Mouse (Mus musculus): ENCODE measurements at regions not wholly inside any gene's neighbourhood (a gene's known extent, or its start where the extent isn't known, plus 50 kb on each side); places are given as distances from the start of the nearest gene placed in this dataset.
"Not testable (repeated sequence)": the region's sequence is repeated elsewhere in the genome, so short reads cannot be mapped to it uniquely, and the experiment has no call there.

DNA sequence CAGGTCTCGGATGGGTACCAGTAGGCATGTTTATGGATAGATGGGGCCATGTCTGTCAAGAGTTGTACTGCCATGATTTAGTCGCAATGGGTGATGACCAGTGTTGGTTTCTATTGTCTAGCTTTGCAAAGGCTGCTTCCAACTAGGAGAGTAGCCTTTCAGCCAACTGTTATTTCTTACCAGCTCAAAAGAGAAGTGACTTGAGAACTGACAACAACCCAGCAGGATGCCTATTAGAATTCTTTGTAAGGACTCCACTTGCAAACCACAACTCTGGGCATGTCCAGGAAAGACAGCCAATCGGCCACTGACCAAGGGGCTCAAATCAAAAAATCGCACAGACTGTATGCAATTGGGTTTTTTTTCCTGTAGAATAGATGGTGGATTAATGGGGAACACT is 200.9 kb downstream of the Dhx15 start:
- Histone ChIP-seq H3K36me3 (ENCODE audit: control insufficient read depth, insufficient read depth, low read length) (no peaks in the 10 kb centered on the region), H3K4me1 (ENCODE audit: control insufficient read depth, insufficient read depth, low read length) (peaks cover 3% of the 10 kb centered on the region), H3K4me2 (ENCODE audit: low read length) (no peak overlapping the region), H3K27ac (replicated peaks; ENCODE audit: low read depth, low read length) (no peak overlapping the region), H3K27me3 (ENCODE audit: control insufficient read depth, insufficient read depth, low read length) (no peaks in the 10 kb centered on the region), H3K9ac (replicated peaks; ENCODE audit: low read length) (no peak overlapping the region), H3K4me3 (replicated peaks; ENCODE audit: low read depth, low read length) (no peak overlapping the region), H3K9me3 (ENCODE audit: control insufficient read depth, low read length) (no peaks in the 10 kb centered on the region)
- DNase-seq: no peak
- WGBS: 22% methylated on average over 4 of the region's 4 CpGs
- no peak for ATAC-seq (ENCODE audit: low FRiP score, low TSS enrichment)

DNA sequence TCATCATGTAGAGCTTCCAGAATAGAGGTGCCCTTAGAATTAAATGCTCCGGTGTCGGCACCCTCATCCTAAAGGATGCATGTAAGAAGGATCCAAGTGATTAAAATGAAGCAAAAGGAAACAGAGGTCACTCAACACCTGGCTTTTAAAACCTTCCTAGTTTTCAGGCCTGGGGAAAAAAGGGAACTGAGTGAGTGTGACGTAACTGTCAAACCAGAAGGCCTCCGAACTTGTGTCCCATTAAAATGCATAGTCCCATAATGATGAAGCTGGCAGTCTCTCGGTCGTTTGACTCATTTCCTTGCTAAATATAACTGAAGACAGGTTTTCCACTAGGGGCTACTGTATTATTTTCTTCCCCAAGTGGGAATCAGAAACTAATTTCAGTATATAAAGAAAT is 201.4 kb downstream of the Dhx15 start:
- ATAC-seq (ENCODE audit: low FRiP score, low TSS enrichment): no peak
- Histone ChIP-seq H3K9ac (replicated peaks; ENCODE audit: low read length) (no peak overlapping the region), H3K27me3 (ENCODE audit: control insufficient read depth, insufficient read depth, low read length) (no peaks in the 10 kb centered on the region), H3K9me3 (ENCODE audit: control insufficient read depth, low read length) (no peaks in the 10 kb centered on the region), H3K27ac (replicated peaks; ENCODE audit: low read depth, low read length) (no peak overlapping the region), H3K4me1 (ENCODE audit: control insufficient read depth, insufficient read depth, low read length) (peaks cover 3% of the 10 kb centered on the region), H3K36me3 (ENCODE audit: control insufficient read depth, insufficient read depth, low read length) (no peaks in the 10 kb centered on the region), H3K4me2 (ENCODE audit: low read length) (no peak overlapping the region), H3K4me3 (replicated peaks; ENCODE audit: low read depth, low read length) (no peak overlapping the region)
- DNase-seq: no peak
- WGBS: 59% methylated on average over 6 of the region's 6 CpGs

DNA sequence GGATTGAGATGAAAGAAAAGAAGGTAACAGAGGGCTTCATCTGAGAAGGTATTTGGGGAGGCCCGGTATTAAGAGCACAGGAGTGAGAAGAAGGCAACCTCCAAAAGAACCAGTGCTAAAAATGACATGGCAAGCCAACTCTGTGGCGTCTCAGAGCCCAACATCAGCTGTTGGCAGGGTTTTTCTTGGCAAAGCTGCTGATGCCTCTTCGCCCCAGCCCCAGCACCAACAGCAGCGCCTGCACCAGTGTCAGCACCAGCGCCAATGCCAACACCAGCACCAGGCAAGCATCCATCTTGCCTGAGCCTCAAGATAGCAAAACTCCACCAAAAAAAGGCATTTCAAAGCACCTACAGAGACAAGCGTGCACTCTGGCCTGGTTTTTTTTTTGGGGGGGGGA is 205.3 kb downstream of the Dhx15 start:
- Histone ChIP-seq H3K36me3 (ENCODE audit: control insufficient read depth, insufficient read depth, low read length) (no peaks in the 10 kb centered on the region), H3K4me3 (replicated peaks; ENCODE audit: low read depth, low read length) (no peak overlapping the region), H3K27ac (replicated peaks; ENCODE audit: low read depth, low read length) (no peak overlapping the region), H3K4me2 (ENCODE audit: low read length) (no peak overlapping the region), H3K9ac (replicated peaks; ENCODE audit: low read length) (no peak overlapping the region), H3K4me1 (ENCODE audit: control insufficient read depth, insufficient read depth, low read length) (no peaks in the 10 kb centered on the region), H3K9me3 (ENCODE audit: control insufficient read depth, low read length) (no peaks in the 10 kb centered on the region), H3K27me3 (ENCODE audit: control insufficient read depth, insufficient read depth, low read length) (no peaks in the 10 kb centered on the region)
- WGBS: 94% methylated on average over 6 of the region's 6 CpGs
- ATAC-seq (ENCODE audit: low FRiP score, low TSS enrichment): no peak
- DNase-seq: no peak

DNA sequence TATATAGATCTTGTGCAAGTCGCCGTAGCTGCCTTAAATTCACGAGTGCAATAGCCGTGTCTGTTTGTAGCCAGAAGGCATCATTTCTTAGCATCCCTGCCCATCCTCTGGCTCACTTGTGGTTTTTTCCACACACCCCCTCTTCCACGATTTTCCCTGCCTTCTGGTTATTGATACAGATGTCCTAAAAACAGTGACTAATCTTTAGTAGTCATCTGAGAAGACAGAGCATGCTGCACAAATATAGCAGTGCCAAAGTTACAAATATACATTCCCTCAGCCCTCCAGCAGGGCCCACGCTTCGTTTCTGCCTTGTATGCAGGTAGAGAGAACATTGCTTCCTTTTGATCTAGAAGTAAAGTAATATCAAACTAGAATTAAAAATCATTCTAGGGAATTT is 207.5 kb downstream of the Dhx15 start:
- no peak for ATAC-seq (ENCODE audit: low FRiP score, low TSS enrichment)

DNA sequence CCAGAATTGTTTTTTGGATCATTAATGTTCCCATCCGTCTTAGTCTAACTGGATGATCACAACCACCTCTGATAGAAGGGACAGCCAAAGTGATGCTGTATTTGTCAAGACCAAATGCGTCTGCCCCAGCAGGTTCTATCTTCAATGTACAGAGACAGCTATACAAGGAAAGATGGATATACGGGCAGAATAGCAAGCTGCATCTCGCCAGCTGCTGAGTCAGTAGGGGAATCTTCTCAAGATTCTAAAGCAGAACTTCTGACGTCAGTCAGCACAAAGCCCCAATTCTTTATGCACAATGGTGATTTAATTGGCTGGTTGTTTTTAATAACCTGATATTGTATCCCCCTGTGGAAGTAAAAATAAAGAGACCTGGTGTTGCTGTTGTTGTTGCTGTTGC is 209.4 kb downstream of the Dhx15 start:
- ATAC-seq (ENCODE audit: low FRiP score, low TSS enrichment): no peak
- Histone ChIP-seq H3K27ac (replicated peaks; ENCODE audit: low read depth, low read length) (no peak overlapping the region), H3K4me2 (ENCODE audit: low read length) (no peak overlapping the region), H3K9ac (replicated peaks; ENCODE audit: low read length) (no peak overlapping the region), H3K4me1 (ENCODE audit: control insufficient read depth, insufficient read depth, low read length) (no peaks in the 10 kb centered on the region), H3K9me3 (ENCODE audit: control insufficient read depth, low read length) (no peaks in the 10 kb centered on the region), H3K4me3 (replicated peaks; ENCODE audit: low read depth, low read length) (no peak overlapping the region), H3K36me3 (ENCODE audit: control insufficient read depth, insufficient read depth, low read length) (no peaks in the 10 kb centered on the region), H3K27me3 (ENCODE audit: control insufficient read depth, insufficient read depth, low read length) (no peaks in the 10 kb centered on the region)
- WGBS: 85% methylated on average over 5 of the region's 5 CpGs
- no peak for DNase-seq

More for the DNA sequence above, 207.5 kb downstream of the Dhx15 start:
- Histone ChIP-seq H3K4me1 (ENCODE audit: control insufficient read depth, insufficient read depth, low read length) (no peaks in the 10 kb centered on the region), H3K36me3 (ENCODE audit: control insufficient read depth, insufficient read depth, low read length) (no peaks in the 10 kb centered on the region), H3K27me3 (ENCODE audit: control insufficient read depth, insufficient read depth, low read length) (no peaks in the 10 kb centered on the region), H3K4me2 (ENCODE audit: low read length) (no peak overlapping the region), H3K9me3 (ENCODE audit: control insufficient read depth, low read length) (no peaks in the 10 kb centered on the region), H3K9ac (replicated peaks; ENCODE audit: low read length) (no peak overlapping the region), H3K4me3 (replicated peaks; ENCODE audit: low read depth, low read length) (no peak overlapping the region), H3K27ac (replicated peaks; ENCODE audit: low read depth, low read length) (no peak overlapping the region)
- WGBS: 89% methylated on average over 7 of the region's 7 CpGs
- DNase-seq: no peak

DNA sequence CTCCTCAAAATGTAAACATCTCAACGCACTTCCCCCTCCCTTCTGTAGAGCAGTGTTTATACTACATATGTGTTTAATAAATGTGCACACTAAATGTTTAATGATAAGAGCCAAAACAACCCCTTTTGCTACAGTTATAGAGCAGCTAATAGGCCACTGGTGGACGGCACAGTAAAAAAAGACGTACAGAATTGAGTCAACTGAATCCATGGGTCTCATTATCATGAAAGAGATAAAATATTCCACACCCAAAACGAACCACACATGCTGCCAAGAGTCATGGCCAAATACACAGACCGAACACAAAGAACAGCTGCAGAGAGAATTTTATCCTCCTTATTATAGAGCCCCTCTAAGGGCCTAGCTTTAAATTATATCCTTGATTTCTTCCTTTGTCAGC is 237.8 kb downstream of the Dhx15 start:
- WGBS: 68% methylated on average over 5 of the region's 5 CpGs
- no peaks in the 10 kb centered on the region for H3K27me3 ChIP-seq (ENCODE audit: control insufficient read depth, insufficient read depth, low read length)
- H3K4me3 ChIP-seq (replicated peaks; ENCODE audit: low read depth, low read length): no peak overlapping the region
- ATAC-seq (ENCODE audit: low FRiP score, low TSS enrichment): no peak
- H3K4me2 ChIP-seq (ENCODE audit: low read length): no peak overlapping the region
- no peak overlapping the region for H3K27ac ChIP-seq (replicated peaks; ENCODE audit: low read depth, low read length)
- DNase-seq: no peak
- no peak overlapping the region for H3K9ac ChIP-seq (replicated peaks; ENCODE audit: low read length)
- H3K4me1 ChIP-seq (ENCODE audit: control insufficient read depth, insufficient read depth, low read length): no peaks in the 10 kb centered on the region
- H3K36me3 ChIP-seq (ENCODE audit: control insufficient read depth, insufficient read depth, low read length): no peaks in the 10 kb centered on the region
- no peaks in the 10 kb centered on the region for H3K9me3 ChIP-seq (ENCODE audit: control insufficient read depth, low read length)

DNA sequence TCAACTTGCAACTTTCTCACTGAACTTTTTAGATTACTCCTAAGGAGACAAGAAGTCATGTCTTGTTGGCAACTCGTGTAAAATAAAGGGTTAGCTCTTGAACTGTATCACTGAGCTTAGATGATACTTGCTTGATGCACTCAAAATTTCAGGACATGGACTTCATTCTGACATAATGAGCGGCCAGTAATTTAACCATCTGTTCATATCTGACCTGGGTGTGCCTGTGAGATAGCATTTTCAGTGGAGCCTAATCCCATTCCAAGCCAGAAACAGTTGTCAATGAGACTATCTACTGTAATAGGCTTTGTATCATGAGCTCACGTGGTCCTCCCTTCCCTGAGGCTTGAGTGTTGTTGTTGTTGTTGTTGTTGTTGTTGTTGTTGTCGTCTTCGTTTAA is 240.3 kb downstream of the Dhx15 start:
- ATAC-seq (ENCODE audit: low FRiP score, low TSS enrichment): no peak
- WGBS: 93% methylated on average over 5 of the region's 5 CpGs
- no peaks in the 10 kb centered on the region for H3K9me3 ChIP-seq (ENCODE audit: control insufficient read depth, low read length)

DNA sequence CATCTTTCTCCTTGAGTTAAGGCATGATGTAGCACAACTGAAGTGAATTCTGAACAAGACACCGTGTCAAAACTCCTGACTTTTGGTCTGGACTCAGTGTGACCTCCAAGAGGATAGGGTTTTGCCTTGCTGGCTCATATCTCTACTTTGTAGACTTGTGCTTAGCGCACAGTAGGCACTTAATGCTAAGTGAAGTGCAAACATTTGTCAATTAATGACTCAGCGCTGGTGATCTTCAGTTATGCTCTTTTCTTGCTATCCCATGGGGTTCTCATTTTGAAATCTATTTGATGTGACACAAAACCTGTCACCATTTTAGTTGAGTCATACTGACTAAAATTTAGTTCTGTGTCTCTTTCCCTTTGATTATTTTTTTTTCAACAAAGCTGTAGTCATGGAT is 244.3 kb downstream of the Dhx15 start:
- Histone ChIP-seq H3K9ac (replicated peaks; ENCODE audit: low read length) (no peak overlapping the region), H3K4me2 (ENCODE audit: low read length) (no peak overlapping the region), H3K4me3 (replicated peaks; ENCODE audit: low read depth, low read length) (no peak overlapping the region), H3K27me3 (ENCODE audit: control insufficient read depth, insufficient read depth, low read length) (no peaks in the 10 kb centered on the region), H3K36me3 (ENCODE audit: control insufficient read depth, insufficient read depth, low read length) (no peaks in the 10 kb centered on the region), H3K27ac (replicated peaks; ENCODE audit: low read depth, low read length) (no peak overlapping the region), H3K9me3 (ENCODE audit: control insufficient read depth, low read length) (no peaks in the 10 kb centered on the region), H3K4me1 (ENCODE audit: control insufficient read depth, insufficient read depth, low read length) (no peaks in the 10 kb centered on the region)
- DNase-seq (no peak), ATAC-seq (ENCODE audit: low FRiP score, low TSS enrichment) (no peak)
- WGBS: 93% methylated on average over 3 of the region's 3 CpGs

More for the DNA sequence above, 240.3 kb downstream of the Dhx15 start:
- no peaks in the 10 kb centered on the region for H3K4me1 ChIP-seq (ENCODE audit: control insufficient read depth, insufficient read depth, low read length)
- no peak overlapping the region for H3K27ac ChIP-seq (replicated peaks; ENCODE audit: low read depth, low read length)
- no peaks in the 10 kb centered on the region for H3K27me3 ChIP-seq (ENCODE audit: control insufficient read depth, insufficient read depth, low read length)
- H3K9ac ChIP-seq (replicated peaks; ENCODE audit: low read length): no peak overlapping the region
- H3K4me2 ChIP-seq (ENCODE audit: low read length): no peak overlapping the region
- no peak for DNase-seq
- no peak overlapping the region for H3K4me3 ChIP-seq (replicated peaks; ENCODE audit: low read depth, low read length)
- H3K36me3 ChIP-seq (ENCODE audit: control insufficient read depth, insufficient read depth, low read length): no peaks in the 10 kb centered on the region

DNA sequence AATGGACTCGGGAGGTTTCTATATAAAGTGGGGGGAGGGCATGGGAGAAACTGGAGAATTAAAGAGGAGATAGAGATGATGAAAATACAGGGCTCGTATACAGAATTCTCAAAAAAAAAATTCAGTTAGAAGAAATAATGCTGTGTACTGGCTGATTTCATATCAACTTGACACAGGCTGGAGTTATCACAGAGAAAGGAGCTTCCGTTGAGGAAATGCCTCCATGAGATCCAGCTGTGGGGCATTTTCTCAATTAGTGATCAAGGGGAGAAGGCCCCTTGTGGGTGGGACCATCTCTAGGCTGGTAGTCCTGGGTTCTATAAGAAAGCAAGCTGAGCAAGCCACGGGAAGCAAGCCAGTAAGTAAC is 248.4 kb downstream of the Dhx15 start:
- H3K36me3 ChIP-seq (ENCODE audit: control insufficient read depth, insufficient read depth, low read length); ATAC-seq (ENCODE audit: low FRiP score, low TSS enrichment); H3K9ac ChIP-seq (replicated peaks; ENCODE audit: low read length); DNase-seq; H3K27me3 ChIP-seq (ENCODE audit: control insufficient read depth, insufficient read depth, low read length); H3K9me3 ChIP-seq (ENCODE audit: control insufficient read depth, low read length); H3K4me2 ChIP-seq (ENCODE audit: low read length); H3K4me3 ChIP-seq (replicated peaks; ENCODE audit: low read depth, low read length); H3K27ac ChIP-seq (replicated peaks; ENCODE audit: low read depth, low read length); H3K4me1 ChIP-seq (ENCODE audit: control insufficient read depth, insufficient read depth, low read length): not testable (repeated sequence)
- whole genome bisulfite sequencing: 79% methylated on average over 4 of the region's 4 CpGs
